Mouse (Mus musculus) MEL (cell line): ENCODE results near the gene Xpo6. TPM values are rescaled to one million over a fixed set of nuclear protein-coding genes. Genes with fewer than 3 reads are reported as not detected.

Experiments
- DNase-seq: peaks from one replicate; pipeline ENCODE4 v3.0.0; 2011; ENCODE audit warnings: low read depth, low spot score
- H3K27ac ChIP-seq: 2 replicates; pipeline ENCODE4 v1.5.1; 2012; ENCODE audit warnings: low read depth, mild to moderate bottlenecking, control low read depth, low read length, moderate library complexity; ENCODE audit not compliant: control insufficient read depth
- H3K27me3 ChIP-seq, 2 experiments: fragments of 150-350 bp in 1 of 2; sonication (generic) in 1 of 2; 2 replicates each; pipeline ENCODE4 v1.6.1; 2012; ENCODE audit warnings: low read length in 2 of 2, mild to moderate bottlenecking in 2 of 2, improper control_type of control experiment in 1 of 2, moderate library complexity in 1 of 2; ENCODE audit not compliant: insufficient read depth in 2 of 2, control insufficient read depth in 1 of 2
- H3K36me3 ChIP-seq, 2 experiments: 2 replicates each; pipeline ENCODE4 v1.6.1; 2012 to 2014; ENCODE audit warnings: low read length in 2 of 2, improper control_type of control experiment in 1 of 2, inconsistent platforms in 1 of 2, mild to moderate bottlenecking in 1 of 2; ENCODE audit not compliant: insufficient read depth in 2 of 2, control insufficient read depth in 1 of 2
- H3K4me1 ChIP-seq, 2 experiments: fragments of 150-350 bp in 1 of 2; sonication (generic) in 1 of 2; 2 replicates each; pipeline ENCODE4 v1.6.1; 2012; ENCODE audit warnings: low read length in 2 of 2, improper control_type of control experiment in 1 of 2, mild to moderate bottlenecking in 1 of 2; ENCODE audit not compliant: insufficient read depth in 2 of 2, control insufficient read depth in 1 of 2
- H3K4me3 ChIP-seq, 2 experiments: fragments of 150-350 bp in 1 of 2; sonication (generic) in 1 of 2; 2 replicates each; pipeline ENCODE4 v1.5.1; 2012; ENCODE audit warnings: low read depth in 2 of 2, low read length in 2 of 2, mild to moderate bottlenecking in 2 of 2, moderate library complexity in 2 of 2, control low read depth in 1 of 2, improper control_type of control experiment in 1 of 2; ENCODE audit not compliant: control insufficient read depth in 1 of 2, insufficient read depth in 1 of 2
- H3K79me2 ChIP-seq: 2 replicates; pipeline ENCODE4 v1.6.1; 2012; ENCODE audit warnings: mild to moderate bottlenecking, low read length, moderate library complexity; ENCODE audit not compliant: control insufficient read depth, poor library complexity, insufficient read depth
- H3K9ac ChIP-seq: 2 replicates; pipeline ENCODE4 v1.6.1; 2012; ENCODE audit warnings: low read depth, mild to moderate bottlenecking, control low read depth, low read length, moderate library complexity; ENCODE audit not compliant: control insufficient read depth, poor library complexity, severe bottlenecking
- H3K9me3 ChIP-seq: fragments of 150-350 bp; sonication (generic); replicated peaks from 2 replicates; pipeline ENCODE4 v1.6.1; 2012; ENCODE audit warnings: mild to moderate bottlenecking, low read length, improper control_type of control experiment, moderate library complexity; ENCODE audit not compliant: insufficient read depth
- BHLHE40 ChIP-seq: IDR thresholded peaks from 2 replicates; pipeline ENCODE4 v1.6.1; 2012; ENCODE audit warnings: low read depth, mild to moderate bottlenecking, inconsistent platforms, low read length, improper control_type of control experiment, borderline replicate concordance
- CHD2 ChIP-seq: IDR thresholded peaks from 2 replicates; pipeline ENCODE4 v1.6.1; 2011; ENCODE audit warnings: low read length, improper control_type of control experiment
- CTCF ChIP-seq, 3 experiments: IDR thresholded peaks in 2 of 3; conservative IDR thresholded peaks in 1 of 3; 2 replicates each; pipeline ENCODE4 v1.5.1; 2011 to 2012; ENCODE audit warnings: low read length in 3 of 3, low read depth in 2 of 3, mild to moderate bottlenecking in 2 of 3, improper control_type of control experiment in 1 of 3, inconsistent platforms in 1 of 3, mixed read lengths in 1 of 3, moderate library complexity in 1 of 3; ENCODE audit not compliant: control insufficient read depth in 1 of 3, insufficient read depth in 1 of 3, poor library complexity in 1 of 3, severe bottlenecking in 1 of 3
- ELF1 ChIP-seq: IDR thresholded peaks from 2 replicates; pipeline ENCODE4 v1.6.1; 2014; ENCODE audit warnings: low read depth, mild to moderate bottlenecking, inconsistent platforms, low read length, improper control_type of control experiment, moderate library complexity
- EP300 ChIP-seq, 2 experiments: IDR thresholded peaks; 2 replicates each; pipeline ENCODE4 v1.6.1; 2011; ENCODE audit warnings: improper control_type of control experiment in 2 of 2, low read length in 2 of 2, low read depth in 1 of 2, mild to moderate bottlenecking in 1 of 2
- ETS1 ChIP-seq: IDR thresholded peaks from 2 replicates; pipeline ENCODE4 v1.6.1; 2012; ENCODE audit warnings: low read depth, mild to moderate bottlenecking, inconsistent platforms, low read length, improper control_type of control experiment, moderate library complexity
- GATA1 ChIP-seq: IDR thresholded peaks from 2 replicates; pipeline ENCODE4 v1.6.1; 2011; ENCODE audit warnings: low read depth, low read length, improper control_type of control experiment
- HCFC1 ChIP-seq: IDR thresholded peaks from 2 replicates; pipeline ENCODE4 v1.6.1; 2012; ENCODE audit warnings: low read depth, mild to moderate bottlenecking, inconsistent platforms, low read length, improper control_type of control experiment, moderate library complexity
- KAT2A ChIP-seq: conservative IDR thresholded peaks from 2 replicates; pipeline ENCODE4 v1.6.1; 2012; ENCODE audit warnings: low read depth, low read length, improper control_type of control experiment, inconsistent platforms
- MAX ChIP-seq: IDR thresholded peaks from 2 replicates; pipeline ENCODE4 v1.6.1; 2011; ENCODE audit warnings: low read length, improper control_type of control experiment
- MAZ ChIP-seq: IDR thresholded peaks from 2 replicates; pipeline ENCODE4 v1.6.1; 2012; ENCODE audit warnings: low read depth, mild to moderate bottlenecking, inconsistent platforms, low read length, improper control_type of control experiment
- MXI1 ChIP-seq: IDR thresholded peaks from 2 replicates; pipeline ENCODE4 v1.6.1; 2011; ENCODE audit warnings: mild to moderate bottlenecking, low read depth, low read length, improper control_type of control experiment
- MYC ChIP-seq: IDR thresholded peaks from 2 replicates; pipeline ENCODE4 v1.6.1; 2011; ENCODE audit warnings: low read depth, mild to moderate bottlenecking, low read length, improper control_type of control experiment, moderate library complexity
- NRF1 ChIP-seq: IDR thresholded peaks from 2 replicates; pipeline ENCODE4 v1.6.1; 2014; ENCODE audit warnings: low read depth, mild to moderate bottlenecking, inconsistent platforms, low read length, improper control_type of control experiment, moderate library complexity; ENCODE audit not compliant: poor library complexity, insufficient read depth, severe bottlenecking
- POLR2A ChIP-seq, 2 experiments: IDR thresholded peaks; 2 replicates each; pipeline ENCODE4 v1.6.1; 2011 to 2012; ENCODE audit warnings: low read length in 2 of 2, mild to moderate bottlenecking in 2 of 2, control low read depth in 1 of 2, improper control_type of control experiment in 1 of 2, low read depth in 1 of 2, moderate library complexity in 1 of 2; ENCODE audit not compliant: control insufficient read depth in 1 of 2, insufficient read depth in 1 of 2, poor library complexity in 1 of 2
- POLR2AphosphoS5 ChIP-seq: IDR thresholded peaks from 2 replicates; pipeline ENCODE4 v1.6.1; 2012; ENCODE audit warnings: low read depth, borderline replicate concordance, mild to moderate bottlenecking, inconsistent platforms, low read length, moderate library complexity, mixed read lengths
- RAD21 ChIP-seq: IDR thresholded peaks from 2 replicates; pipeline ENCODE4 v1.6.1; 2011; ENCODE audit warnings: mild to moderate bottlenecking, low read depth, low read length, improper control_type of control experiment
- SIN3A ChIP-seq: IDR thresholded peaks from 2 replicates; pipeline ENCODE4 v1.6.1; 2012; ENCODE audit warnings: low read length, improper control_type of control experiment, inconsistent platforms
- TAL1 ChIP-seq: IDR thresholded peaks from 2 replicates; pipeline ENCODE4 v1.6.1; 2012; ENCODE audit warnings: mild to moderate bottlenecking, inconsistent platforms, low read length, moderate library complexity, mixed read lengths
- TBP ChIP-seq: IDR thresholded peaks from 2 replicates; pipeline ENCODE4 v1.8.0; 2011; ENCODE audit warnings: low read depth, low read length, improper control_type of control experiment
- TCF12 ChIP-seq: IDR thresholded peaks from 2 replicates; pipeline ENCODE4 v1.6.1; 2014; ENCODE audit warnings: low read depth, mild to moderate bottlenecking, inconsistent platforms, low read length, improper control_type of control experiment, moderate library complexity
- USF1 ChIP-seq: IDR thresholded peaks from 2 replicates; pipeline ENCODE4 v1.6.1; 2014; ENCODE audit warnings: low read depth, mild to moderate bottlenecking, inconsistent platforms, low read length, improper control_type of control experiment, moderate library complexity
- USF2 ChIP-seq, 2 experiments: IDR thresholded peaks; 2 replicates each; pipeline ENCODE4 v1.6.1; 2011 to 2012; ENCODE audit warnings: improper control_type of control experiment in 2 of 2, low read length in 2 of 2, borderline replicate concordance in 1 of 2, inconsistent platforms in 1 of 2, low read depth in 1 of 2, mild to moderate bottlenecking in 1 of 2; ENCODE audit not compliant: insufficient read depth in 1 of 2
- ZC3H11A ChIP-seq: IDR thresholded peaks from 2 replicates; pipeline ENCODE4 v1.6.1; 2012; ENCODE audit warnings: low read depth, mild to moderate bottlenecking, inconsistent platforms, low read length, improper control_type of control experiment
- ZKSCAN1 ChIP-seq: IDR thresholded peaks from 2 replicates; pipeline ENCODE4 v1.6.1; 2012; ENCODE audit warnings: low read depth, mild to moderate bottlenecking, inconsistent platforms, low read length, improper control_type of control experiment, moderate library complexity
- ZNF384 ChIP-seq: IDR thresholded peaks from 2 replicates; pipeline ENCODE4 v1.6.1; 2012; ENCODE audit warnings: low read depth, mild to moderate bottlenecking, inconsistent platforms, low read length, improper control_type of control experiment
- polyA plus RNA-seq, 2 experiments: library from polyadenylated mRNA; stranded (reverse) in 1 of 2; unstranded in 1 of 2; fragments of >175 nt in 1 of 2; fragments of >200 nt in 1 of 2; gene quantifications; 2 replicates each; pipeline versions ENCODE4 v1.2.1 to v1.2.4; 2012; ENCODE audit warnings: low replicate concordance in 2 of 2, low read depth in 1 of 2; ENCODE audit not compliant: insufficient read length in 2 of 2, insufficient read depth in 1 of 2, missing spikeins in 1 of 2
- total RNA-seq: library from RNA; depleted of rRNA; stranded (reverse); fragments of 300-350 nt; gene quantifications from 2 replicates; pipeline ENCODE4 v1.2.3, GENCODE M21; 2012

The Xpo6 gene
- total and polyA plus RNA-seq, 3 experiments, result 89.3 to 365 (median 197) TPM

- Histone ChIP-seq H3K9ac (no peak overlapping the region), H3K36me3 (no peaks in the 10 kb centered on the region), H3K4me3 (no peak overlapping the region), H3K79me2 (no peaks in the 10 kb centered on the region), H3K27me3 (peaks cover 15 to 27% of the 10 kb centered on the region in 2 experiments), H3K27ac (no peak overlapping the region), H3K9me3 (no peaks in the 10 kb centered on the region), H3K4me1 (no peaks in the 10 kb centered on the region)
- no peak for DNase-seq
- TF ChIP-seq BHLHE40 (no peak), ZC3H11A (no peak), ELF1 (no peak), RAD21 (no peak), USF2 (IDR thresholded peaks at IDR 0.05; ENCODE audit: borderline replicate concordance in 1 of 2, insufficient read depth in 1 of 2, low read depth in 1 of 2, low read length in 2 of 2) (no peak), POLR2AphosphoS5 (no peak)
Measured at GRCm38 (mm10) chr7:126210856-126211255, 10.6 kb upstream of the Xpo6 start.

- H3K4me1 ChIP-seq, result peaks cover 13 to 17% of the 10 kb centered on the region in 2 experiments
- DNase-seq, result no peak
Measured at GRCm38 (mm10) chr7:126200997-126201345, 670 bp upstream of the Xpo6 start.

DNA sequence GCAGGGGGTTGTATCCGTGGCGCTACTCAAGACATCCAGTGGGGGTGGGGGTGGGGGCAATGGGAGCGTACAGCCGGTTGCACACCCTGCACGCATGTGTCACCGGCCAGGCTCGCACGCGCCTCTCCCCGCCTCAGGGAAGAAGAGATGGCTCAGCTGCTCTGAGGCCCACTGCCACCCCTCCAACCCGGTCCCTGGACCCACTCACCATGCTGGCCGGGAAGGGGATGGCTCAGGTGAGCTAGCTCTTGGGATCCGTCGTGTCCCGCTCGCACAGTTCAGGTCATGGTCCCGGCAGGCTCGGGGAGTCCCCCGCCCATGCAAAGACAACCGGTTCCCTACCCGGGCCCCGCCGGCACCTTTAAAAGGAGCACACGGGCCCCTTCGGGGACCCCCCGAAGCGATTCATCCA is 604 bp downstream of the Xpo6 start:
- H3K9ac ChIP-seq, result peak overlapping the region; percentile 93
- H3K9me3 ChIP-seq, result no peaks in the 10 kb centered on the region
- H3K27me3 ChIP-seq, result peaks cover under 1 to 4% of the 10 kb centered on the region in 2 experiments; a peak in 2 of 4 replicates
- peaks cover 0 to 25% of the 10 kb centered on the region in 2 experiments; a peak in 3 of 4 replicates for H3K36me3 ChIP-seq
- peaks cover 13 to 17% of the 10 kb centered on the region in 2 experiments for H3K4me1 ChIP-seq
- peak overlapping the region; percentile 36 for H3K27ac ChIP-seq
- H3K4me3 ChIP-seq, result peak overlapping the region; percentile 90 to 99
- TF ChIP-seq HCFC1 (no peak), TAL1 (no peak), POLR2A (IDR thresholded peaks at IDR 0.05; ENCODE audit: control insufficient read depth in 1 of 2, insufficient read depth in 1 of 2, low read depth in 1 of 2, low read length in 2 of 2, poor library complexity in 1 of 2) (no peak), CTCF (IDR thresholded peaks at IDR 0.05 in 2 of 3, conservative IDR thresholded peaks at IDR 0.05 in 1 of 3; ENCODE audit: control insufficient read depth in 1 of 3, insufficient read depth in 1 of 3, low read depth in 2 of 3, low read length in 3 of 3, poor library complexity in 1 of 3, severe bottlenecking in 1 of 3) (no peak), SIN3A (peak; percentile 41; the same call in 1 of the 2 replicates), ZKSCAN1 (no peak; the same call in 1 of the 2 replicates), ETS1 (0 out of 2 replicates have a peak, but pooled peaks have one; percentile 19), MXI1 (peak; percentile 88), CHD2 (no peak), ELF1 (no peak), ZNF384 (no peak), MAX (peak; percentile 77), MAZ (0 out of 2 replicates have a peak, but pooled peaks have one; percentile 12), BHLHE40 (0 out of 2 replicates have a peak, but pooled peaks have one; percentile 12), MYC (peak; percentile 63; the same call in 1 of the 2 replicates)
- DNase-seq, result peak; percentile 75
- H3K79me2 ChIP-seq, result peaks cover 48% of the 10 kb centered on the region

More at GRCm38 (mm10) chr7:126200997-126201345, 670 bp upstream of the Xpo6 start:
- Histone ChIP-seq H3K9ac (peak overlapping the region; percentile 83), H3K4me3 (peak overlapping the region; percentile 81 to 99), H3K79me2 (peaks cover 39% of the 10 kb centered on the region), H3K27me3 (peaks cover 1 to 6% of the 10 kb centered on the region in 2 experiments; a peak in 2 of 4 replicates), H3K27ac (no peak overlapping the region), H3K36me3 (peaks cover 0 to 19% of the 10 kb centered on the region in 2 experiments; a peak in 3 of 4 replicates), H3K9me3 (no peaks in the 10 kb centered on the region)
- TF ChIP-seq TAL1 (no peak), SIN3A (no peak), POLR2A (IDR thresholded peaks at IDR 0.05; ENCODE audit: control insufficient read depth in 1 of 2, insufficient read depth in 1 of 2, low read depth in 1 of 2, low read length in 2 of 2, poor library complexity in 1 of 2) (no peak), USF1 (no peak), NRF1 (no peak), HCFC1 (no peak), EP300 (IDR thresholded peaks at IDR 0.05; ENCODE audit: low read depth in 1 of 2, low read length in 2 of 2) (no peak), GATA1 (no peak), CTCF (IDR thresholded peaks at IDR 0.05 in 2 of 3, conservative IDR thresholded peaks at IDR 0.05 in 1 of 3; ENCODE audit: control insufficient read depth in 1 of 3, insufficient read depth in 1 of 3, low read depth in 2 of 3, low read length in 3 of 3, poor library complexity in 1 of 3, severe bottlenecking in 1 of 3) (no peak), TBP (no peak), BHLHE40 (no peak), TCF12 (no peak), ZKSCAN1 (no peak), KAT2A (no peak), USF2 (IDR thresholded peaks at IDR 0.05; ENCODE audit: borderline replicate concordance in 1 of 2, insufficient read depth in 1 of 2, low read depth in 1 of 2, low read length in 2 of 2) (no peak)
